Mouse (Mus musculus): Measurements from ENCODE around the gene Cryba2. TPM values are rescaled to one million over a fixed set of nuclear protein-coding genes. Genes with fewer than 3 reads are reported as not detected.

The Cryba2 gene
- polyA plus RNA-seq, 1 experiment, result not detected

- H3K4me3 ChIP-seq (ENCODE audit: insufficient read depth, low read depth, low read length), result no peak overlapping the region
- no peak overlapping the region for H3K27ac ChIP-seq (ENCODE audit: insufficient read depth, low read depth, low read length)
- peaks cover 3% of the 10 kb centered on the region for H3K4me1 ChIP-seq (ENCODE audit: control insufficient read depth, insufficient read depth, low read length)
- TF ChIP-seq CTCF (IDR thresholded peaks at IDR 0.05; ENCODE audit: insufficient read depth, low read depth, low read length) (no peak), POLR2A (IDR thresholded peaks at IDR 0.05; ENCODE audit: insufficient read depth, low read depth, low read length) (no peak)
- WGBS, result 28% methylated on average over 2 of the region's 2 CpGs
Observed at GRCm38 (mm10) chr1:74872218-74872617, 20.7 kb downstream of the Cryba2 start.

DNA sequence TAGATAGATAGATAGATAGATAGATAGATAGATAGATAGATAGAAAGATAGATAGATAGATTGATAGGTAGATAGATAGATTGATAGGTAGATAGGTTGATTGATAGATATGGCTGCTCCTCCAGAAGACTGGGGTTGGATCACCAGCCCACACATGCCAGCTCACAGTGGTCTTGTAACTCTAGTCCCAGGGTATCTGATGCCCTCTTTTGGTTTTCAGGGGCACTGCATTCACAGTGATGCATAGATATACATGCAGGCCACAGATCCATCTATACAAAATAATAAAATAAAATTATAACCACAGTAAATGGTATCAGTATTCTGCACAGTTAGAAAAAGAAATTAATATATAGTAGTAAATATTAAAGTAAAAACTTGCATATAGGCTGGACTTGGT lies 31.2 kb downstream of the Cryba2 start:
- Histone ChIP-seq H3K4me1 (ENCODE audit: control insufficient read depth, insufficient read depth, low read length) (peaks cover 14% of the 10 kb centered on the region), H3K27ac (ENCODE audit: insufficient read depth, low read depth, low read length) (no peak overlapping the region), H3K4me3 (ENCODE audit: insufficient read depth, low read depth, low read length) (no peak overlapping the region)
- TF ChIP-seq POLR2A (IDR thresholded peaks at IDR 0.05; ENCODE audit: insufficient read depth, low read depth, low read length) (no peak), CTCF (IDR thresholded peaks at IDR 0.05; ENCODE audit: insufficient read depth, low read depth, low read length) (no peak)

DNA sequence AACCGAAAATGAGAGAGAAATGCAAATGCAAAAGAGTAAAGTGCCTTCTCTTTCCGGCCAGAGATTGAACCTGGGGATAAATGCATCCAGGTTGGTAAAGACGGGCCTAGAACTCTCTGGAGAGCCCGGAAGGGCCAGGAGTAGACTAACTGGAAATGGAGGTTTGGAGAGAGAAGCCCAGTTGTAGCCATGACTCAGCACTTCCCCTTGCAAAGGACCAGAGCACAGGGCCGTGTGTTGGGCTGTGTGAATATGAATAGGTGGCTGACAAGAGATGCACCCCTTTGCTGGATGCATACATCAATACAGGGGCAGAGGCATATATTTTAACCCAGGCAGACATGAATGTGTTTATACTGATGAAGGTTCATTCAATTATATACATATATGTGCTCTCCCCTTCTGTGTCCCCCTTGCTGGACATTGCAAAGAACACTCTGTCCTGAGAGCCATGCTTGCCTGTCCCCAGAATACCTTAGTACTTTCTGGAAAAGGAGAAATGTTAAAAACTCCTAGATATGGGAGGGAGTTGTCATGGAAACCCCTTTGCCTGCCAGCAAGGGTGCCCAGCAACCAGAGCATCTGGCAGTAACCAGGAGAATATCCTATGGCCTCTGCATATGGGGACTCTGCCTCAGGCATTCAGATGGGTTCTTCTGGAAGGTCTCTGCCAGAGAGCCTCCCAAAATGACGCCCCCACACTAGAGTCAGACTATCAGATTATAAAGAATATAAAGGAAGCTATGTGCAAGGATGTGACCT lies 33.5 kb downstream of the Cryba2 start:
- 35% methylated on average over 6 of the region's 6 CpGs for WGBS
- Histone ChIP-seq H3K4me1 (ENCODE audit: control insufficient read depth, insufficient read depth, low read length) (peaks cover 16% of the 10 kb centered on the region), H3K27ac (ENCODE audit: insufficient read depth, low read depth, low read length) (0 out of 2 replicates have a peak overlapping the region, but pooled peaks have one; percentile 4), H3K4me3 (ENCODE audit: insufficient read depth, low read depth, low read length) (no peak overlapping the region)
- TF ChIP-seq CTCF (IDR thresholded peaks at IDR 0.05; ENCODE audit: insufficient read depth, low read depth, low read length) (no peak), POLR2A (IDR thresholded peaks at IDR 0.05; ENCODE audit: insufficient read depth, low read depth, low read length) (no peak)

GRCm38 (mm10) chr1:74858805-74859204 lies 34.1 kb downstream of the Cryba2 start:
- Histone ChIP-seq H3K27ac (ENCODE audit: insufficient read depth, low read depth, low read length) (peak overlapping the region; percentile 4; the same call in 1 of the 2 replicates), H3K4me3 (ENCODE audit: insufficient read depth, low read depth, low read length) (peak overlapping the region; percentile 57), H3K4me1 (ENCODE audit: control insufficient read depth, insufficient read depth, low read length) (peaks cover 22% of the 10 kb centered on the region)
- 3% methylated on average over 16 of the region's 16 CpGs for WGBS
- TF ChIP-seq POLR2A (IDR thresholded peaks at IDR 0.05; ENCODE audit: insufficient read depth, low read depth, low read length) (no peak), CTCF (IDR thresholded peaks at IDR 0.05; ENCODE audit: insufficient read depth, low read depth, low read length) (no peak)

DNA sequence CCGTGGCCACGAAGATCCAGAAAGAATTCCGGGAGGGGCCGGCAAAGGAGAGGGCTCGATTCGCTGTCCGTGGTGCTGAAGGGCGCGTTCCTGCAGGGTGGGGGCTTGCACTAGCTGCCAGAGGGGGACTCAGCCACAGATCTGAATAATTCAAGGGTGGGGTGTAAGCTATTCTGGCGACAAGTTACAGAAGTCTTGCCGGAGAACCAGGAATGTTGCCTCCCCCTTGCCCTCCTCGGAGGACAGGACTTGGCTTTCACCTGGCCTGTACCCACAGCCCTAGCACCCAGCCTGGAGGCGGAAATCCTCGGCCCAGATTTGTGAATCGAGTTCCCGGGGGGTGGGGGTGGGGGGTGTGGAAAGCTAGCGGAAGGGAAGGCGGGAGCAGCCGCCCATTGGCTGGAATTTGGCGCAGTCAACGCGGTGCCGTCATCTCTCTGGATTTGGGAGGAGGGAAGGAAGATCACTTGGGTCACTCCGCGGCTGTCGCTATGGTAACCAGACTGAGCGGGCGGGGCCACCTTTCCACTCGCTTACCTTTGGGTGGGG lies 34.7 kb downstream of the Cryba2 start:
- peak overlapping the region; percentile 57 for H3K4me3 ChIP-seq (ENCODE audit: insufficient read depth, low read depth, low read length)
- TF ChIP-seq POLR2A (IDR thresholded peaks at IDR 0.05; ENCODE audit: insufficient read depth, low read depth, low read length) (no peak), CTCF (IDR thresholded peaks at IDR 0.05; ENCODE audit: insufficient read depth, low read depth, low read length) (no peak)
- H3K4me1 ChIP-seq (ENCODE audit: control insufficient read depth, insufficient read depth, low read length), result peaks cover 25% of the 10 kb centered on the region
- under 1% methylated on average over 29 of the region's 29 CpGs for WGBS
- peak overlapping the region; percentile 43 for H3K27ac ChIP-seq (ENCODE audit: insufficient read depth, low read depth, low read length)

DNA sequence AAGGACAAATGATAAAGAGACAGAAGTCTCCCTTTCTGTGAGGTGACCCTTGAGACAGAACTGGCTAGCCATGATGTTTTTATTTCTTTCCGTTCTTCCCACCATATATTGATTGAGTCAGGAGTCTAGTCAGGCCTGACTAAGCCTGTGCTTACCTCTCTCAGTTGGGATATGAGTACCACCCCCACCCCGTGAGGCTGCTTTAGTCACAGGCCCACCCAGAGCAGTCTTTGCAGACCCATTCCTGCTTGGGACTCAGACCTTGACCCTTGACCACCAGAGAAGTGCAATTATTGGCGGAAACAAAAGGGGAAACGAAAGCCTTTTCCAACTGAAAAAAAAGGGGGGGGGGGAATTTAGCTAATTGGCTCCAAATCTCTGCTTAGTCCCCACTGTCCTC lies 35.3 kb downstream of the Cryba2 start:
- H3K27ac ChIP-seq (ENCODE audit: insufficient read depth, low read depth, low read length), result 0 out of 2 replicates have a peak overlapping the region, but pooled peaks have one; percentile 12
- WGBS, result 12% methylated on average over 4 of the region's 4 CpGs
- TF ChIP-seq POLR2A (IDR thresholded peaks at IDR 0.05; ENCODE audit: insufficient read depth, low read depth, low read length) (no peak), CTCF (IDR thresholded peaks at IDR 0.05; ENCODE audit: insufficient read depth, low read depth, low read length) (no peak)
- peaks cover 28% of the 10 kb centered on the region for H3K4me1 ChIP-seq (ENCODE audit: control insufficient read depth, insufficient read depth, low read length)
- H3K4me3 ChIP-seq (ENCODE audit: insufficient read depth, low read depth, low read length), result peak overlapping the region; percentile 57

- no peak for TF ChIP-seq POLR2A (IDR thresholded peaks at IDR 0.05; ENCODE audit: insufficient read depth, low read depth, low read length)
- Histone ChIP-seq H3K4me3 (ENCODE audit: insufficient read depth, low read depth, low read length) (peak overlapping the region; percentile 51), H3K27ac (ENCODE audit: insufficient read depth, low read depth, low read length) (0 out of 2 replicates have a peak overlapping the region, but pooled peaks have one; percentile 12), H3K4me1 (ENCODE audit: control insufficient read depth, insufficient read depth, low read length) (peaks cover 30% of the 10 kb centered on the region)
- WGBS, result 15% methylated on average over 20 of the region's 20 CpGs
Observed at GRCm38 (mm10) chr1:74857201-74857600, 35.7 kb downstream of the Cryba2 start.

GRCm38 (mm10) chr1:74856791-74857190 lies 36.2 kb downstream of the Cryba2 start:
- Histone ChIP-seq H3K27ac (ENCODE audit: insufficient read depth, low read depth, low read length) (no peak overlapping the region), H3K4me1 (ENCODE audit: control insufficient read depth, insufficient read depth, low read length) (peaks cover 30% of the 10 kb centered on the region), H3K4me3 (ENCODE audit: insufficient read depth, low read depth, low read length) (peak overlapping the region; percentile 81)
- 1% methylated on average over 7 of the region's 7 CpGs for WGBS
- TF ChIP-seq CTCF (IDR thresholded peaks at IDR 0.05; ENCODE audit: insufficient read depth, low read depth, low read length), result no peak
- no peak for TF ChIP-seq POLR2A (IDR thresholded peaks at IDR 0.05; ENCODE audit: insufficient read depth, low read depth, low read length)

DNA sequence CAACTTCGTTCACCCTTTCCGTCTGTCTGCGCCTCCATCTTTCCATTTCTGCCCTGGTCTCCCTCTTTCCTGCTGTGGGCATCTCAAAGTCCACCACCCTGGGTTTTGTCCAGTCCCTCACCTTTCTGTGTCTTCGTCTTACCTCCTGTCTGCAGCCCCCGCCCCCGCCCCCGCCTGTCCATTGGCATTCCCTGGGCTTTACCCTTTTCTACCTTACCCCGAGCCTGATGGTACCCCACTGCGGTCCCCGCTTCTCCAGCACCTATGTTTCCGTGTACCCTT lies 36.6 kb downstream of the Cryba2 start:
- WGBS, result 3% methylated on average over 11 of the region's 11 CpGs
- TF ChIP-seq CTCF (IDR thresholded peaks at IDR 0.05; ENCODE audit: insufficient read depth, low read depth, low read length) (no peak), POLR2A (IDR thresholded peaks at IDR 0.05; ENCODE audit: insufficient read depth, low read depth, low read length) (no peak)
- Histone ChIP-seq H3K4me1 (ENCODE audit: control insufficient read depth, insufficient read depth, low read length) (peaks cover 30% of the 10 kb centered on the region), H3K27ac (ENCODE audit: insufficient read depth, low read depth, low read length) (no peak overlapping the region), H3K4me3 (ENCODE audit: insufficient read depth, low read depth, low read length) (peak overlapping the region; percentile 81)

Data from olfactory bulb, adult 2 months (tissue).